Mouse (Mus musculus) heart, postnatal 0 days (tissue): Measurements from ENCODE around the gene Tac1.
"Not testable (repeated sequence)": the region's sequence is repeated elsewhere in the genome, so short reads cannot be mapped to it uniquely, and the experiment has no call there.

ENCODE experiments used
- CTCF ChIP-seq: IDR thresholded peaks from 2 replicates; pipeline ENCODE4 v1.5.1; 2016; ENCODE audit warnings: antibody characterized with exemption, control low read depth, low read depth
- EP300 ChIP-seq: IDR thresholded peaks from 2 replicates; pipeline ENCODE4 v1.6.1; 2016; ENCODE audit warnings: antibody characterized with exemption, low read depth

GRCm38 (mm10) chr6:7543511-7543910 is 11.2 kb upstream of the Tac1 start:
- not testable (repeated sequence) for TF ChIP-seq CTCF, EP300
